Mouse (Mus musculus) midbrain, embryonic 15.5 days (tissue): ENCODE measurements around the gene Prh1. TPM values are rescaled to one million over a fixed set of nuclear protein-coding genes. Genes with fewer than 3 reads are reported as not detected.
"Not testable (repeated sequence)": the region's sequence is repeated elsewhere in the genome, so short reads cannot be mapped to it uniquely, and the experiment has no call there.

Experiments
- ATAC-seq: fragments of 200-750 bp; cut with Nextera tagmentation; replicated peaks from 2 replicates; pipeline ENCODE4 v1.8.0; 2017; ENCODE audit warnings: moderate TSS enrichment
- H3K27ac ChIP-seq: fragments of 300-500 bp; sonication (generic); 2 replicates; pipeline ENCODE4 v1.5.1; 2015; ENCODE audit warnings: mild to moderate bottlenecking, inconsistent platforms
- H3K27me3 ChIP-seq: fragments of 300-500 bp; sonication (generic); replicated peaks from 2 replicates; pipeline ENCODE4 v1.6.1; 2015; ENCODE audit warnings: inconsistent platforms
- H3K36me3 ChIP-seq: fragments of 300-500 bp; sonication (generic); replicated peaks from 2 replicates; pipeline ENCODE4 v1.6.1; 2015; ENCODE audit warnings: inconsistent platforms
- H3K4me1 ChIP-seq: fragments of 300-500 bp; sonication (generic); 2 replicates; pipeline ENCODE4 v1.6.1; 2015; ENCODE audit warnings: inconsistent platforms
- H3K4me2 ChIP-seq: fragments of 300-500 bp; sonication (generic); 2 replicates; pipeline ENCODE4 v1.6.1; 2015; ENCODE audit warnings: inconsistent platforms, mild to moderate bottlenecking, moderate library complexity
- H3K4me3 ChIP-seq: fragments of 300-500 bp; sonication (generic); 2 replicates; pipeline ENCODE4 v1.5.1; 2015; ENCODE audit warnings: mild to moderate bottlenecking, inconsistent platforms
- H3K9ac ChIP-seq: fragments of 300-500 bp; sonication (generic); 2 replicates; pipeline ENCODE4 v1.6.1; 2015; ENCODE audit warnings: mild to moderate bottlenecking, inconsistent platforms
- H3K9me3 ChIP-seq: fragments of 300-500 bp; sonication (generic); 2 replicates; pipeline ENCODE4 v1.6.1; 2016; ENCODE audit warnings: inconsistent platforms
- WGBS: fragments of 180-500 bp; shearing (Covaris S2); methylation state at CpG from one replicate; pipeline ENCODE4 v1.1.7; 2015; ENCODE audit warnings: mixed read lengths; 5-methylcytosine and 5-hydroxymethylcytosine counted together
- polyA plus RNA-seq: library from polyadenylated mRNA; unstranded; fragments of >200 nt; fragmentation: Nextera tagmentation; extraction: Ambion mirVana; gene quantifications from 2 replicates; pipeline ENCODE4 v1.2.1, GENCODE M21; 2015

The Prh1 gene
- not detected in 2 replicates for polyA plus RNA-seq

- not testable (repeated sequence) for H3K27me3 ChIP-seq, H3K4me1 ChIP-seq, H3K9ac ChIP-seq, H3K27ac ChIP-seq, H3K9me3 ChIP-seq, H3K4me2 ChIP-seq, ATAC-seq, H3K36me3 ChIP-seq, H3K4me3 ChIP-seq
- 75% methylated on average over 1 of the region's 1 CpGs for WGBS
Measured at GRCm38 (mm10) chr6:132569509-132569908, at the start of gene Prh1. Gene Prh1, plus strand, starts transcription at chr6:132569809.

- H3K9ac ChIP-seq = not testable (repeated sequence)
Measured at GRCm38 (mm10) chr6:132595613-132596012, 26.0 kb downstream of the Prh1 start, which contains the start of gene Prp2. Gene Prp2, plus strand, starts transcription at chr6:132595913.

More at GRCm38 (mm10) chr6:132595613-132596012, 26.0 kb downstream of the Prh1 start, which contains the start of gene Prp2:
- H3K4me2 ChIP-seq, H3K27ac ChIP-seq, H3K36me3 ChIP-seq, H3K4me3 ChIP-seq, H3K4me1 ChIP-seq, H3K27me3 ChIP-seq, ATAC-seq, H3K9me3 ChIP-seq: not testable (repeated sequence)
- WGBS = 78% methylated on average over 2 of the region's 2 CpGs

Other genes starting within 250 kb of the Prh1 start
- gene Gm8882, start 205.7 kb upstream of the Prh1 start, polyA plus RNA-seq = not detected in 2 replicates
- gene Prp2, start 26.1 kb downstream of the Prh1 start, polyA plus RNA-seq = not detected in 2 replicates
- not detected in 2 replicates for gene A630073D07Rik, start 81.7 kb downstream of the Prh1 start, polyA plus RNA-seq
- gene Tas2r120, start 87.1 kb downstream of the Prh1 start, polyA plus RNA-seq = not detected in 2 replicates
- gene Tas2r121, start 131.2 kb downstream of the Prh1 start, polyA plus RNA-seq = not detected in 2 replicates
- not detected in 2 replicates for gene Tas2r122, start 142.1 kb downstream of the Prh1 start, polyA plus RNA-seq
- not detected in 2 replicates for gene Tas2r115, start 168.2 kb downstream of the Prh1 start, polyA plus RNA-seq
- gene Tas2r124, start 184.9 kb downstream of the Prh1 start, polyA plus RNA-seq = not detected in 2 replicates
- gene Tas2r102, start 192.3 kb downstream of the Prh1 start, polyA plus RNA-seq = not detected in 2 replicates
- not detected in 2 replicates for gene Tas2r136, start 208.4 kb downstream of the Prh1 start, polyA plus RNA-seq
- not detected in 2 replicates for gene Tas2r117, start 233.0 kb downstream of the Prh1 start, polyA plus RNA-seq